22 mouse cellular contexts compared by ENCODE assay signal in the genomic region with DNA sequence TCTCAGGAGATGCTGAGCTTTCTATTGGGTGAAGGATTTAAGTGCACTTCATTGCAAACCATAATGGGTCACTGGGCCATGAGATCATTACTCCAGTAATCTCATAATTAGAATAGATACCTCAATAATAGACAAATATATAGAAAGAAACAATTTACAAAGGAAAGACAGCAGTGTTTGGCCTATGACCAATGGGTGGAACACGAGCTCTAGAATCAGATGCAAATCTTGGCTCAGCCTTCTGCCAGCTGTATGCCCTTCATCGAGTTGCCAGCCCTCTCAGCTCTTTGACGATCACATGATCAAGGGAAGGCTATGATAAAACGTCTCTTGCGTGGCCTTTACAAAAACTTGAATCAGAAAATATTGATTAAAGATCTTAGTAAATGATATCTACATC.
DNase-seq lines count a peak whose midpoint lies in the region; ATAC-seq and TF ChIP-seq lines count a peak whose summit lies in the region.
"Had no signal": no experiment of that assay in that cellular context is flagged by ENCODE, and none has a peak within 500 bp of the region (broad histone marks: within the 10 kb centered on the region; RNA-seq: fewer than 3 reads in every experiment).

No protein-coding gene starts in this region.

- H3K9ac ChIP-seq in heart, embryonic 12.5 days, result no peak overlapping the region
- peak overlapping the region; percentile 4; the same call in 1 of the 2 replicates for H3K9ac ChIP-seq in liver, adult 2 months (ENCODE audit: low read depth, low read length)
- H3K9ac ChIP-seq in liver, postnatal 0 days (replicated peaks), result no peak overlapping the region
- H3K9ac ChIP-seq: embryonic facial prominence, embryonic 13.5 days; forebrain, embryonic 12.5 days; heart, embryonic 15.5 days; hindbrain, embryonic 14.5 days had no signal

- H3K4me2 ChIP-seq in heart, embryonic 12.5 days, result no peak overlapping the region
- H3K4me2 ChIP-seq in liver, postnatal 0 days (ENCODE audit: low read depth, low read length), result no peak overlapping the region
- H3K4me2 ChIP-seq: embryonic facial prominence, embryonic 13.5 days; forebrain, embryonic 12.5 days; heart, embryonic 15.5 days; hindbrain, embryonic 14.5 days had no signal

- H3K27ac ChIP-seq in heart, embryonic 12.5 days (ENCODE audit: poor library complexity, severe bottlenecking), result no peak overlapping the region
- H3K27ac ChIP-seq in liver, adult 2 months (replicated peaks; ENCODE audit: insufficient read depth, low read depth, low read length), result peak overlapping the region; percentile 32
- H3K27ac ChIP-seq in liver, postnatal 0 days (ENCODE audit: low read depth), result no peak overlapping the region
- H3K27ac ChIP-seq in spleen, adult 2 months (ENCODE audit: insufficient read depth, low read length), result peak overlapping the region; percentile 14; the same call in 1 of the 2 replicates
- H3K27ac ChIP-seq: embryonic facial prominence, embryonic 13.5 days; forebrain, embryonic 12.5 days; heart, embryonic 10.5 days; heart, embryonic 15.5 days; hindbrain, embryonic 10.5 days; hindbrain, embryonic 14.5 days had no signal

- no peaks in the 10 kb centered on the region for H3K27me3 ChIP-seq in heart, embryonic 12.5 days (replicated peaks)
- no peaks in the 10 kb centered on the region for H3K27me3 ChIP-seq in liver, adult 2 months (ENCODE audit: control insufficient read depth, insufficient read depth, low read length)
- no peaks in the 10 kb centered on the region for H3K27me3 ChIP-seq in liver, postnatal 0 days (ENCODE audit: insufficient read depth, low read length)
- H3K27me3 ChIP-seq in spleen, adult 2 months (ENCODE audit: control insufficient read depth, insufficient read depth, low read length), result no peaks in the 10 kb centered on the region
- H3K27me3 ChIP-seq: CH12.LX; embryonic facial prominence, embryonic 13.5 days; forebrain, embryonic 12.5 days; heart, embryonic 15.5 days had no signal

- TF ChIP-seq CTCF in liver, adult 2 months (IDR thresholded peaks at IDR 0.05; ENCODE audit: low read depth, low read length), result no peak
- no peak for TF ChIP-seq CTCF in liver, postnatal 0 days (IDR thresholded peaks at IDR 0.05; ENCODE audit: low read depth)
- no peak for TF ChIP-seq CTCF in spleen, adult 2 months (IDR thresholded peaks at IDR 0.05; ENCODE audit: extremely low read depth, insufficient read depth, insufficient read length, insufficient replicate concordance)

- H3K9me3 ChIP-seq in heart, embryonic 12.5 days (replicated peaks), result no peaks in the 10 kb centered on the region; the same call in 1 of the 2 replicates
- H3K9me3 ChIP-seq in liver, postnatal 0 days (ENCODE audit: low read length), result no peaks in the 10 kb centered on the region
- H3K9me3 ChIP-seq: embryonic facial prominence, embryonic 13.5 days; forebrain, embryonic 12.5 days; heart, embryonic 10.5 days; heart, embryonic 15.5 days; hindbrain, embryonic 10.5 days had no signal

- no peaks in the 10 kb centered on the region for H3K79me2 ChIP-seq in liver, adult 2 months (ENCODE audit: control insufficient read depth, insufficient read depth, low read length)

- peak; percentile 58 for DNase-seq in heart, adult 11 months
- DNase-seq in liver, adult 2 months (ENCODE audit: extremely low read depth, low read depth, low spot score), result peak; percentile 69
- no peak for DNase-seq in liver, postnatal 0 days
- no peak for DNase-seq in spleen, adult 2 months (ENCODE audit: low read depth in 1 of 2, low spot score in 2 of 2)
- no peak for DNase-seq in spleen, postnatal 10 days (ENCODE audit: low spot score in 2 of 2)
- DNase-seq in ovary, adult 18-20 months (ENCODE audit: low spot score), result no peak
- DNase-seq: adrenal gland, adult 2 months; adrenal gland, postnatal 25 days; cerebellum, adult 11 months; cerebellum, adult 8-10 months; cerebellum, postnatal 36 days; gastrocnemius, postnatal 14 days; heart, postnatal 14 days had no signal

- WGBS in heart, embryonic 12.5 days, result 72% methylated on average over 5 of the region's 5 CpGs
- 24% methylated on average over 5 of the region's 5 CpGs for WGBS in liver, adult 2 months
- WGBS in liver, postnatal 0 days (ENCODE audit: insufficient replicate concordance), result 72% methylated on average over 5 of the region's 5 CpGs
- 81% methylated on average over 5 of the region's 5 CpGs for WGBS in spleen, adult 2 months

- no peaks in the 10 kb centered on the region for H3K4me1 ChIP-seq in heart, embryonic 12.5 days (replicated peaks)
- H3K4me1 ChIP-seq in liver, adult 2 months (ENCODE audit: control insufficient read depth, insufficient read depth, low read length), result peaks cover 11% of the 10 kb centered on the region
- peaks cover 7% of the 10 kb centered on the region; the same call in 1 of the 2 replicates for H3K4me1 ChIP-seq in liver, postnatal 0 days (ENCODE audit: insufficient read depth)
- no peaks in the 10 kb centered on the region for H3K4me1 ChIP-seq in spleen, adult 2 months (ENCODE audit: control insufficient read depth, insufficient read depth, insufficient read length)
- H3K4me1 ChIP-seq: heart, embryonic 10.5 days; heart, embryonic 15.5 days had no signal

- no peak for TF ChIP-seq POLR2A in liver, adult 2 months (IDR thresholded peaks at IDR 0.05; ENCODE audit: extremely low read depth, insufficient read depth, low read length)
- TF ChIP-seq POLR2A in spleen, adult 2 months (IDR thresholded peaks at IDR 0.05; ENCODE audit: low read depth, low read length), result no peak

- TF ChIP-seq EP300 in liver, postnatal 0 days (IDR thresholded peaks at IDR 0.05; ENCODE audit: low read depth), result no peak

- H3K36me3 ChIP-seq in heart, embryonic 12.5 days, result no peaks in the 10 kb centered on the region
- no peaks in the 10 kb centered on the region for H3K36me3 ChIP-seq in liver, adult 2 months (ENCODE audit: control insufficient read depth, insufficient read depth, low read length)
- H3K36me3 ChIP-seq in liver, postnatal 0 days (replicated peaks; ENCODE audit: insufficient read depth, low read length), result no peaks in the 10 kb centered on the region
- H3K36me3 ChIP-seq in spleen, adult 2 months (ENCODE audit: control insufficient read depth, insufficient read depth, low read length), result no peaks in the 10 kb centered on the region
- H3K36me3 ChIP-seq: embryonic facial prominence, embryonic 13.5 days; forebrain, embryonic 12.5 days; heart, embryonic 10.5 days; heart, embryonic 15.5 days; hindbrain, embryonic 10.5 days had no signal

- no peak overlapping the region for H3K4me3 ChIP-seq in heart, embryonic 12.5 days
- peak overlapping the region; percentile 11 for H3K4me3 ChIP-seq in liver, adult 2 months (ENCODE audit: insufficient read depth, low read depth, low read length)
- H3K4me3 ChIP-seq in liver, postnatal 0 days (ENCODE audit: low read depth, low read length), result no peak overlapping the region
- H3K4me3 ChIP-seq in spleen, adult 2 months (ENCODE audit: extremely low read depth, insufficient read depth, insufficient read length), result no peak overlapping the region
- H3K4me3 ChIP-seq: embryonic facial prominence, embryonic 13.5 days; forebrain, embryonic 12.5 days; heart, embryonic 10.5 days; heart, embryonic 15.5 days; hindbrain, embryonic 10.5 days had no signal

- no peak for ATAC-seq in heart, embryonic 12.5 days (ENCODE audit: insufficient number of reproducible peaks, low FRiP score)
- no peak for ATAC-seq in liver, postnatal 0 days
- ATAC-seq: forebrain, embryonic 16.5 days had no signal

Comparison
In these comparisons a context has a peak if more than half of its experiments do, and no peak if none do; other contexts are left out.
1. DNase-seq: peak in heart, adult 11 months (single experiment) and liver, adult 2 months (single experiment); none in liver, postnatal 0 days (single experiment), spleen, adult 2 months (0 of 2), spleen, postnatal 10 days (0 of 2) and ovary, adult 18-20 months (single experiment).
2. H3K27ac ChIP-seq: peak in liver, adult 2 months (single experiment) and spleen, adult 2 months (single experiment); none in heart, embryonic 12.5 days (single experiment) and liver, postnatal 0 days (single experiment).